Mouse (Mus musculus) heart, postnatal 0 days (tissue): Measurements from ENCODE around the gene Rere.

Experiments
- CTCF ChIP-seq: IDR thresholded peaks from 2 replicates; pipeline ENCODE4 v1.5.1; 2016; ENCODE audit warnings: antibody characterized with exemption, control low read depth, low read depth
- EP300 ChIP-seq: IDR thresholded peaks from 2 replicates; pipeline ENCODE4 v1.6.1; 2016; ENCODE audit warnings: antibody characterized with exemption, low read depth

DNA sequence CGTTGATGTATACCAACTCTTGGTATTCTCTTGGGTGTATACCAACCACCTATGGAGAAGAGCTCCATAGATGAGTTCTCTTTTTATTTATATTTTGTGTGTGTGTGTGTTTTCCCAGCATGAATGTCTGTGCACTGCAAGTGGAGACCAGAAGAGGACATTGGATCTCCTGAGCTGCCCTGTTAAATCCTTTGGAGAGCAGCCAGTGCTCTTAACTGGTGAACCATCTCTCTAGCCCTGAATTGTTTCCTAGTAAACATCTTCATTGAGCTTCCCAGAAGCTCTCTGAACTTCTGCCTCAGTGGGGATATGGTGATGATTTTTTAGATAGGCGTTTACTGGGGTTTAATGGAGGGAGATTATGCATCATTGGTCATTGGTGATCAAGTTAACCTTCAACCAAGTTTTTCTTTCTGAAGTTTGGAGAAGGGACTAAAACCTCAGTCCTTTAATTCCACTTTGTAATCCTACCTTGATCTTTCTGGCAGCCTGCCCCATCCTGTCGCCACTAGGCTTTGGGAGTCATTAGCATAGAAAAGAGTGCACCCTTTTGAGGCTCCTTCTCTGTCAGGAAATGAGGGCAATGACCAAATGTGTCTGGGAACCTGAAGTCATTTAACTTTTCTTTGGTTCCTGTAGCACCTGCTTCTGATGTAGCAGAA is 309.3 kb downstream of the Rere start:
- TF ChIP-seq EP300 (no peak), CTCF (no peak)
